Mouse (Mus musculus): ENCODE results near the gene Cilp2. TPM values are rescaled to one million over a fixed set of nuclear protein-coding genes. Genes with fewer than 3 reads are reported as not detected.

Cilp2 gene
- polyA plus RNA-seq, 1 experiment from 2014 or later = 0.56 TPM

GRCm38 (mm10) chr8:69870003-69870765 is 17.3 kb downstream of the Cilp2 start:
- Histone ChIP-seq H3K27ac (replicated peaks) (no peak overlapping the region), H3K4me1 (peaks cover 9% of the 10 kb centered on the region; the same call in 1 of the 2 replicates), H3K4me3 (no peak overlapping the region), H3K36me3 (no peaks in the 10 kb centered on the region), H3K27me3 (replicated peaks) (peaks cover 28% of the 10 kb centered on the region), H3K9me3 (no peaks in the 10 kb centered on the region), H3K4me2 (no peak overlapping the region), H3K9ac (no peak overlapping the region)
- no peak for ATAC-seq (ENCODE audit: extremely low read depth, insufficient number of reproducible peaks, low FRiP score, low TSS enrichment)
- WGBS = 74% methylated on average over 11 of the region's 11 CpGs

GRCm38 (mm10) chr8:69867696-69868326 is 19.7 kb downstream of the Cilp2 start:
- Histone ChIP-seq H3K36me3 (no peaks in the 10 kb centered on the region), H3K9ac (no peak overlapping the region), H3K27me3 (replicated peaks) (peaks cover 17% of the 10 kb centered on the region), H3K27ac (replicated peaks) (no peak overlapping the region), H3K9me3 (no peaks in the 10 kb centered on the region), H3K4me1 (0 out of 2 replicates have a peak, but pooled peaks cover 4% of the 10 kb centered on the region), H3K4me3 (no peak overlapping the region), H3K4me2 (no peak overlapping the region)
- 64% methylated on average over 5 of the region's 5 CpGs for WGBS
- ATAC-seq (ENCODE audit: extremely low read depth, insufficient number of reproducible peaks, low FRiP score, low TSS enrichment) = no peak

- no peaks in the 10 kb centered on the region; the same call in 1 of the 2 replicates for H3K27me3 ChIP-seq (replicated peaks)
- 0 out of 2 replicates have a peak, but pooled peaks cover 4% of the 10 kb centered on the region for H3K4me1 ChIP-seq
- no peak for ATAC-seq (ENCODE audit: extremely low read depth, insufficient number of reproducible peaks, low FRiP score, low TSS enrichment)
- H3K9me3 ChIP-seq = no peaks in the 10 kb centered on the region
- H3K4me3 ChIP-seq = no peak overlapping the region
- no peaks in the 10 kb centered on the region for H3K36me3 ChIP-seq
- no peak overlapping the region for H3K9ac ChIP-seq
- no peak overlapping the region for H3K27ac ChIP-seq (replicated peaks)
- WGBS = 56% methylated on average over 5 of the region's 5 CpGs
- no peak overlapping the region for H3K4me2 ChIP-seq
Observed at GRCm38 (mm10) chr8:69864180-69864579, 23.3 kb downstream of the Cilp2 start.

- ATAC-seq (ENCODE audit: extremely low read depth, insufficient number of reproducible peaks, low FRiP score, low TSS enrichment) = no peak
- Histone ChIP-seq H3K9me3 (no peaks in the 10 kb centered on the region), H3K4me2 (no peak overlapping the region), H3K4me3 (no peak overlapping the region), H3K4me1 (0 out of 2 replicates have a peak, but pooled peaks cover 4% of the 10 kb centered on the region), H3K9ac (no peak overlapping the region), H3K27me3 (replicated peaks) (no peaks in the 10 kb centered on the region; the same call in 1 of the 2 replicates), H3K27ac (replicated peaks) (no peak overlapping the region), H3K36me3 (no peaks in the 10 kb centered on the region)
- 68% methylated on average over 5 of the region's 5 CpGs for WGBS
Observed at GRCm38 (mm10) chr8:69863387-69864020, 24.0 kb downstream of the Cilp2 start.

GRCm38 (mm10) chr8:69861251-69861650 is 26.2 kb downstream of the Cilp2 start:
- no peak overlapping the region for H3K4me3 ChIP-seq
- H3K27ac ChIP-seq (replicated peaks) = no peak overlapping the region
- no peaks in the 10 kb centered on the region for H3K27me3 ChIP-seq (replicated peaks)
- no peak overlapping the region for H3K9ac ChIP-seq
- H3K36me3 ChIP-seq = no peaks in the 10 kb centered on the region
- no peak overlapping the region for H3K4me2 ChIP-seq
- no peak for ATAC-seq (ENCODE audit: extremely low read depth, insufficient number of reproducible peaks, low FRiP score, low TSS enrichment)
- WGBS = 58% methylated on average over 2 of the region's 2 CpGs
- H3K4me1 ChIP-seq = no peaks in the 10 kb centered on the region
- H3K9me3 ChIP-seq = no peaks in the 10 kb centered on the region

- no peak for ATAC-seq (ENCODE audit: extremely low read depth, insufficient number of reproducible peaks, low FRiP score, low TSS enrichment)
- Histone ChIP-seq H3K9ac (no peak overlapping the region), H3K36me3 (no peaks in the 10 kb centered on the region), H3K27ac (replicated peaks) (no peak overlapping the region), H3K4me3 (no peak overlapping the region), H3K9me3 (no peaks in the 10 kb centered on the region), H3K4me2 (no peak overlapping the region), H3K27me3 (replicated peaks) (no peaks in the 10 kb centered on the region), H3K4me1 (no peaks in the 10 kb centered on the region)
- WGBS = 46% methylated on average over 4 of the region's 4 CpGs
Observed at GRCm38 (mm10) chr8:69860807-69861206, 26.7 kb downstream of the Cilp2 start.

GRCm38 (mm10) chr8:69853869-69854268 is 33.6 kb downstream of the Cilp2 start:
- no peak overlapping the region for H3K4me3 ChIP-seq
- 87% methylated on average over 10 of the region's 10 CpGs for WGBS
- no peaks in the 10 kb centered on the region for H3K27me3 ChIP-seq (replicated peaks)
- H3K4me2 ChIP-seq = no peak overlapping the region
- H3K9ac ChIP-seq = no peak overlapping the region
- ATAC-seq (ENCODE audit: extremely low read depth, insufficient number of reproducible peaks, low FRiP score, low TSS enrichment) = no peak
- H3K27ac ChIP-seq (replicated peaks) = no peak overlapping the region
- peaks cover 11% of the 10 kb centered on the region for H3K4me1 ChIP-seq
- H3K9me3 ChIP-seq = no peaks in the 10 kb centered on the region
- H3K36me3 ChIP-seq = no peaks in the 10 kb centered on the region

- ATAC-seq (ENCODE audit: extremely low read depth, insufficient number of reproducible peaks, low FRiP score, low TSS enrichment) = no peak
Observed at GRCm38 (mm10) chr8:69850926-69851506, 36.5 kb downstream of the Cilp2 start.

GRCm38 (mm10) chr8:69849899-69850298 is 37.6 kb downstream of the Cilp2 start:
- Histone ChIP-seq H3K9me3 (no peaks in the 10 kb centered on the region), H3K36me3 (no peaks in the 10 kb centered on the region), H3K4me3 (no peak overlapping the region), H3K4me2 (no peak overlapping the region), H3K9ac (no peak overlapping the region), H3K27ac (replicated peaks) (no peak overlapping the region), H3K4me1 (peaks cover 23% of the 10 kb centered on the region), H3K27me3 (replicated peaks) (no peaks in the 10 kb centered on the region)
- no peak for ATAC-seq (ENCODE audit: extremely low read depth, insufficient number of reproducible peaks, low FRiP score, low TSS enrichment)
- WGBS = 37% methylated on average over 3 of the region's 3 CpGs

More at GRCm38 (mm10) chr8:69850926-69851506, 36.5 kb downstream of the Cilp2 start:
- H3K4me3 ChIP-seq = no peak overlapping the region
- peaks cover 23% of the 10 kb centered on the region for H3K4me1 ChIP-seq
- H3K27me3 ChIP-seq (replicated peaks) = no peaks in the 10 kb centered on the region
- H3K9ac ChIP-seq = no peak overlapping the region
- H3K27ac ChIP-seq (replicated peaks) = no peak overlapping the region
- WGBS = 64% methylated on average over 7 of the region's 7 CpGs
- H3K36me3 ChIP-seq = no peaks in the 10 kb centered on the region
- H3K9me3 ChIP-seq = no peaks in the 10 kb centered on the region
- no peak overlapping the region for H3K4me2 ChIP-seq

- 39% methylated on average over 8 of the region's 8 CpGs for WGBS
- Histone ChIP-seq H3K4me3 (no peak overlapping the region), H3K27ac (replicated peaks) (peak overlapping the region; percentile 43), H3K9ac (no peak overlapping the region), H3K4me1 (peaks cover 23% of the 10 kb centered on the region), H3K27me3 (replicated peaks) (no peaks in the 10 kb centered on the region), H3K36me3 (no peaks in the 10 kb centered on the region), H3K4me2 (peak overlapping the region; percentile 7; the same call in 1 of the 2 replicates), H3K9me3 (no peaks in the 10 kb centered on the region)
- ATAC-seq (ENCODE audit: extremely low read depth, insufficient number of reproducible peaks, low FRiP score, low TSS enrichment) = peak; percentile 76
Observed at GRCm38 (mm10) chr8:69848951-69849350, 38.5 kb downstream of the Cilp2 start.
